Mouse (Mus musculus) cerebellum, adult 18-20 months (tissue): ENCODE data around the gene Pdgfb.

Experiments used
- DNase-seq, 2 experiments: peaks; one replicate each; pipeline ENCODE4 v3.0.0; 2021

Pdgfb gene

GRCm38 (mm10) chr15:80014321-80015210, at the start of gene Pdgfb:
Gene Pdgfb (minus strand): TSS chr15:80014977.
- DNase-seq, result peak; percentile 38 to 70

GRCm38 (mm10) chr15:80062821-80063220, 48.0 kb upstream of the Pdgfb start:
- no peak for DNase-seq

- no peak for DNase-seq
Observed at GRCm38 (mm10) chr15:80062339-80062738, 47.6 kb upstream of the Pdgfb start.

- no peak for DNase-seq
Observed at GRCm38 (mm10) chr15:80061071-80061550, 46.3 kb upstream of the Pdgfb start.

GRCm38 (mm10) chr15:80060356-80061070, 45.7 kb upstream of the Pdgfb start:
- DNase-seq, result no peak

- no peak for DNase-seq
Observed at GRCm38 (mm10) chr15:80059606-80060005, 44.8 kb upstream of the Pdgfb start.

GRCm38 (mm10) chr15:80058151-80058550, 43.4 kb upstream of the Pdgfb start:
- no peak for DNase-seq

GRCm38 (mm10) chr15:80054034-80054710, 39.4 kb upstream of the Pdgfb start:
- no peak for DNase-seq

GRCm38 (mm10) chr15:80053381-80054033, 38.7 kb upstream of the Pdgfb start:
- no peak for DNase-seq

GRCm38 (mm10) chr15:80051782-80052181, 37.0 kb upstream of the Pdgfb start:
- no peak for DNase-seq

- DNase-seq, result no peak
Observed at GRCm38 (mm10) chr15:80051092-80051761, 36.5 kb upstream of the Pdgfb start.

GRCm38 (mm10) chr15:80050093-80050492, 35.3 kb upstream of the Pdgfb start:
- DNase-seq, result no peak

GRCm38 (mm10) chr15:80047973-80048372, 33.2 kb upstream of the Pdgfb start:
- DNase-seq, result no peak

GRCm38 (mm10) chr15:80047242-80047641, 32.5 kb upstream of the Pdgfb start:
- no peak for DNase-seq

- no peak for DNase-seq
Observed at GRCm38 (mm10) chr15:80045749-80046148, 31.0 kb upstream of the Pdgfb start.

- no peak for DNase-seq
Observed at GRCm38 (mm10) chr15:80044249-80044648, 29.5 kb upstream of the Pdgfb start.

- no peak for DNase-seq
Observed at GRCm38 (mm10) chr15:80042152-80042551, 27.4 kb upstream of the Pdgfb start.

GRCm38 (mm10) chr15:80038110-80038391, 23.3 kb upstream of the Pdgfb start:
- no peak for DNase-seq

- no peak for DNase-seq
Observed at GRCm38 (mm10) chr15:80037255-80038109, 22.7 kb upstream of the Pdgfb start.

- DNase-seq, result no peak
Observed at GRCm38 (mm10) chr15:80035341-80035885, 20.6 kb upstream of the Pdgfb start.

- no peak for DNase-seq
Observed at GRCm38 (mm10) chr15:80034913-80035312, 20.1 kb upstream of the Pdgfb start.
